ENCODE assay signal across 19 mouse cellular contexts in the genomic region with DNA sequence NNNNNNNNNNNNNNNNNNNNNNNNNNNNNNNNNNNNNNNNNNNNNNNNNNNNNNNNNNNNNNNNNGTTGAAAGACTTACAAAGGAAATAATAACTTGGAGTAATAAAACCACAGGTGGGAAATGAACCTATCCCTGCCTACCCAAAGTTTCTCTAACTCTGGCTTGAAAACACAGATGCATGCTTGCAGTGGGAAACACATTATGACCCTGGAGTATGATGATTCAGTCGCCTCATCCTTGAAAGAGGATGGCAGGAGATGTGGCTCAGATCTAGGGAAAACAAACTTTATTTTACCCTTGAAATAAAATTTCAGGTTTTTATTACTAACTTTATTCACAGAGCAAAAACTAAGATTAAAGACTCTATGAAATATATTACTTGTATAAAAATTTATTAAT. TPM values are rescaled to one million over a fixed set of nuclear protein-coding genes. Genes with fewer than 3 reads are reported as not detected.
DNase-seq lines count a peak whose midpoint lies in the region.
"Had no signal": no experiment of that assay in that cellular context is flagged by ENCODE, and none has a peak within 500 bp of the region (broad histone marks: within the 10 kb centered on the region; RNA-seq: fewer than 3 reads in every experiment).

No protein-coding gene starts in this region.

- peak; percentile 52 for DNase-seq in adrenal gland, adult 2 months
- no peak for DNase-seq in adrenal gland, postnatal 10 days
- DNase-seq in adrenal gland, postnatal 14 days, result peak; percentile 32
- DNase-seq in adrenal gland, adult 8-10 months, result no peak
- DNase-seq: adrenal gland, postnatal 25 days; adrenal gland, postnatal 36 days; B cell, adult 2 months; cerebellum, adult 11 months; cerebellum, adult 11-12 months; cerebellum, adult 18-20 months; cerebellum, adult 2 months; cerebellum, adult 8-10 months; cerebellum, adult 9-10 months; cerebellum, adult 9-11 months had no signal

RNA-seq across cellular contexts. Expression of gene Tnfrsf19, which starts 26.4 kb away (rescaled TPM):
- total RNA-seq in adrenal gland, adult 2 months (2021), result 10 to 100 TPM; 47.1 to 49.7 TPM
- 97.1 and 167 TPM in 2 replicates for polyA plus RNA-seq in adrenal gland, adult 2 months (2012; rRNA removed)
- 10 to 100 TPM; 26.5 to 28.8 TPM for total RNA-seq in adrenal gland, postnatal 10 days (2021)
- total RNA-seq in adrenal gland, postnatal 14 days (2021), result 30.8 and 31.4 TPM in 2 replicates
- total RNA-seq in adrenal gland, adult 8-10 months (2022), result 10 to 100 TPM; 43.0 to 81.1 (median 59.0) TPM
- total RNA-seq: MEL had no signal
- polyA plus RNA-seq: activated CD4-positive, CD25-positive, alpha-beta regulatory T cell, adult 4 months; C2C12; CD4-positive, CD25-positive, alpha-beta regulatory T cell, adult 4 months; G1E had no signal

Comparison
In these comparisons a context has a peak if more than half of its experiments do, and no peak if none do; other contexts are left out.
1. DNase-seq: peak in adrenal gland, adult 2 months (single experiment) and adrenal gland, postnatal 14 days (single experiment); none in adrenal gland, postnatal 10 days (single experiment) and adrenal gland, adult 8-10 months (single experiment).